Mouse (Mus musculus): ENCODE results near the gene Neurl1b. TPM values are rescaled to one million over a fixed set of nuclear protein-coding genes. Genes with fewer than 3 reads are reported as not detected.

Neurl1b gene
- polyA plus RNA-seq, 1 experiment from 2014 or later = 0.19 TPM

GRCm38 (mm10) chr17:26382687-26383086, 31.9 kb upstream of the Neurl1b start:
- Histone ChIP-seq H3K36me3 (no peaks in the 10 kb centered on the region), H3K27me3 (ENCODE audit: low read depth, poor library complexity, severe bottlenecking) (no peaks in the 10 kb centered on the region), H3K9me3 (replicated peaks) (no peaks in the 10 kb centered on the region), H3K4me3 (no peak overlapping the region), H3K4me1 (peaks cover 23% of the 10 kb centered on the region), H3K27ac (replicated peaks) (no peak overlapping the region)
- DNase-seq (ENCODE audit: low spot score) = no peak
- 79% methylated on average over 5 of the region's 5 CpGs for WGBS

- Histone ChIP-seq H3K36me3 (no peaks in the 10 kb centered on the region), H3K4me1 (peaks cover 23% of the 10 kb centered on the region), H3K9me3 (replicated peaks) (no peaks in the 10 kb centered on the region), H3K4me3 (no peak overlapping the region), H3K27ac (replicated peaks) (no peak overlapping the region), H3K27me3 (ENCODE audit: low read depth, poor library complexity, severe bottlenecking) (no peaks in the 10 kb centered on the region)
- 87% methylated on average over 3 of the region's 3 CpGs for WGBS
- DNase-seq (ENCODE audit: low spot score) = no peak
Observed at GRCm38 (mm10) chr17:26384111-26384510, 30.5 kb upstream of the Neurl1b start.

- H3K36me3 ChIP-seq = no peaks in the 10 kb centered on the region
- no peak overlapping the region for H3K27ac ChIP-seq (replicated peaks)
- H3K4me3 ChIP-seq = no peak overlapping the region
- H3K9me3 ChIP-seq (replicated peaks) = no peaks in the 10 kb centered on the region
- H3K27me3 ChIP-seq (ENCODE audit: low read depth, poor library complexity, severe bottlenecking) = no peaks in the 10 kb centered on the region
- WGBS = 88% methylated on average over 11 of the region's 11 CpGs
- DNase-seq (ENCODE audit: low spot score) = no peak
- H3K4me1 ChIP-seq = peaks cover 16% of the 10 kb centered on the region
Observed at GRCm38 (mm10) chr17:26385252-26386130, 29.1 kb upstream of the Neurl1b start.

GRCm38 (mm10) chr17:26386131-26386481, 28.5 kb upstream of the Neurl1b start:
- Histone ChIP-seq H3K36me3 (no peaks in the 10 kb centered on the region), H3K4me3 (no peak overlapping the region), H3K4me1 (peaks cover 9% of the 10 kb centered on the region), H3K27me3 (ENCODE audit: low read depth, poor library complexity, severe bottlenecking) (no peaks in the 10 kb centered on the region), H3K9me3 (replicated peaks) (no peaks in the 10 kb centered on the region), H3K27ac (replicated peaks) (no peak overlapping the region)
- DNase-seq (ENCODE audit: low spot score) = no peak
- WGBS = 86% methylated on average over 3 of the region's 3 CpGs

- WGBS = 81% methylated on average over 3 of the region's 3 CpGs
- H3K4me3 ChIP-seq = no peak overlapping the region
- no peaks in the 10 kb centered on the region for H3K4me1 ChIP-seq
- H3K36me3 ChIP-seq = no peaks in the 10 kb centered on the region
- no peak for DNase-seq (ENCODE audit: low spot score)
- no peaks in the 10 kb centered on the region for H3K9me3 ChIP-seq (replicated peaks)
- H3K27ac ChIP-seq (replicated peaks) = no peak overlapping the region
- H3K27me3 ChIP-seq (ENCODE audit: low read depth, poor library complexity, severe bottlenecking) = no peaks in the 10 kb centered on the region
Observed at GRCm38 (mm10) chr17:26388106-26388505, 26.5 kb upstream of the Neurl1b start.

GRCm38 (mm10) chr17:26389241-26389640, 25.4 kb upstream of the Neurl1b start:
- H3K4me3 ChIP-seq = no peak overlapping the region
- 86% methylated on average over 9 of the region's 9 CpGs for WGBS
- no peaks in the 10 kb centered on the region for H3K36me3 ChIP-seq
- H3K9me3 ChIP-seq (replicated peaks) = no peaks in the 10 kb centered on the region; the same call in 1 of the 2 replicates
- no peaks in the 10 kb centered on the region for H3K27me3 ChIP-seq (ENCODE audit: low read depth, poor library complexity, severe bottlenecking)
- DNase-seq (ENCODE audit: low spot score) = no peak
- H3K27ac ChIP-seq (replicated peaks) = no peak overlapping the region
- no peaks in the 10 kb centered on the region for H3K4me1 ChIP-seq

GRCm38 (mm10) chr17:26390666-26391065, 24.0 kb upstream of the Neurl1b start:
- WGBS = 91% methylated on average over 5 of the region's 5 CpGs

GRCm38 (mm10) chr17:26392355-26392754, 22.3 kb upstream of the Neurl1b start:
- Histone ChIP-seq H3K4me1 (no peaks in the 10 kb centered on the region), H3K9me3 (replicated peaks) (no peaks in the 10 kb centered on the region; the same call in 1 of the 2 replicates), H3K27ac (replicated peaks) (no peak overlapping the region), H3K36me3 (no peaks in the 10 kb centered on the region), H3K4me3 (no peak overlapping the region), H3K27me3 (ENCODE audit: low read depth, poor library complexity, severe bottlenecking) (no peaks in the 10 kb centered on the region)
- DNase-seq (ENCODE audit: low spot score) = no peak
- 86% methylated on average over 7 of the region's 7 CpGs for WGBS

More at GRCm38 (mm10) chr17:26390666-26391065, 24.0 kb upstream of the Neurl1b start:
- H3K4me1 ChIP-seq = no peaks in the 10 kb centered on the region
- H3K36me3 ChIP-seq = no peaks in the 10 kb centered on the region
- no peaks in the 10 kb centered on the region for H3K27me3 ChIP-seq (ENCODE audit: low read depth, poor library complexity, severe bottlenecking)
- no peak for DNase-seq (ENCODE audit: low spot score)
- H3K27ac ChIP-seq (replicated peaks) = no peak overlapping the region
- no peaks in the 10 kb centered on the region; the same call in 1 of the 2 replicates for H3K9me3 ChIP-seq (replicated peaks)
- H3K4me3 ChIP-seq = no peak overlapping the region

- DNase-seq (ENCODE audit: low spot score) = no peak
- H3K4me3 ChIP-seq = no peak overlapping the region
- 93% methylated on average over 3 of the region's 3 CpGs for WGBS
Observed at GRCm38 (mm10) chr17:26396765-26397164, 17.9 kb upstream of the Neurl1b start.

GRCm38 (mm10) chr17:26397339-26397738, 17.3 kb upstream of the Neurl1b start:
- no peak for DNase-seq (ENCODE audit: low spot score)
- 69% methylated on average over 6 of the region's 6 CpGs for WGBS
- no peak overlapping the region for H3K27ac ChIP-seq (replicated peaks)
- H3K9me3 ChIP-seq (replicated peaks) = no peaks in the 10 kb centered on the region; the same call in 1 of the 2 replicates
- no peaks in the 10 kb centered on the region for H3K27me3 ChIP-seq (ENCODE audit: low read depth, poor library complexity, severe bottlenecking)
- H3K36me3 ChIP-seq = no peaks in the 10 kb centered on the region
- H3K4me1 ChIP-seq = no peaks in the 10 kb centered on the region
- no peak overlapping the region for H3K4me3 ChIP-seq

More at GRCm38 (mm10) chr17:26396765-26397164, 17.9 kb upstream of the Neurl1b start:
- Histone ChIP-seq H3K27me3 (ENCODE audit: low read depth, poor library complexity, severe bottlenecking) (no peaks in the 10 kb centered on the region), H3K4me1 (no peaks in the 10 kb centered on the region), H3K27ac (replicated peaks) (no peak overlapping the region), H3K9me3 (replicated peaks) (no peaks in the 10 kb centered on the region; the same call in 1 of the 2 replicates), H3K36me3 (no peaks in the 10 kb centered on the region)

- Histone ChIP-seq H3K27me3 (ENCODE audit: low read depth, poor library complexity, severe bottlenecking) (no peaks in the 10 kb centered on the region; the same call in 1 of the 2 replicates), H3K36me3 (no peaks in the 10 kb centered on the region), H3K4me3 (no peak overlapping the region), H3K4me1 (no peaks in the 10 kb centered on the region), H3K27ac (replicated peaks) (no peak overlapping the region), H3K9me3 (replicated peaks) (no peaks in the 10 kb centered on the region)
- WGBS = 80% methylated on average over 10 of the region's 10 CpGs
- DNase-seq (ENCODE audit: low spot score) = no peak
Observed at GRCm38 (mm10) chr17:26405340-26406100, 9.1 kb upstream of the Neurl1b start.

GRCm38 (mm10) chr17:26412967-26413366, 1.7 kb upstream of the Neurl1b start:
- DNase-seq (ENCODE audit: low spot score) = no peak
- Histone ChIP-seq H3K36me3 (no peaks in the 10 kb centered on the region), H3K4me1 (peaks cover 22% of the 10 kb centered on the region), H3K9me3 (replicated peaks) (no peaks in the 10 kb centered on the region), H3K27me3 (ENCODE audit: low read depth, poor library complexity, severe bottlenecking) (peaks cover 65% of the 10 kb centered on the region), H3K27ac (replicated peaks) (no peak overlapping the region), H3K4me3 (no peak overlapping the region)
- WGBS = 85% methylated on average over 5 of the region's 5 CpGs

GRCm38 (mm10) chr17:26414184-26414522, 476 bp upstream of the Neurl1b start:
- H3K36me3 ChIP-seq = no peaks in the 10 kb centered on the region
- H3K4me3 ChIP-seq = peak overlapping the region; percentile 81
- 18% methylated on average over 5 of the region's 5 CpGs for WGBS
- no peak for DNase-seq (ENCODE audit: low spot score)
- H3K27me3 ChIP-seq (ENCODE audit: low read depth, poor library complexity, severe bottlenecking) = peaks cover 75% of the 10 kb centered on the region
- no peaks in the 10 kb centered on the region for H3K9me3 ChIP-seq (replicated peaks)
- peak overlapping the region; percentile 70 for H3K27ac ChIP-seq (replicated peaks)
- H3K4me1 ChIP-seq = peaks cover 22% of the 10 kb centered on the region

Data from midbrain, embryonic 10.5 days (tissue).